Comparison of ENCODE assay signal across 15 mouse cellular contexts in the genomic region with DNA sequence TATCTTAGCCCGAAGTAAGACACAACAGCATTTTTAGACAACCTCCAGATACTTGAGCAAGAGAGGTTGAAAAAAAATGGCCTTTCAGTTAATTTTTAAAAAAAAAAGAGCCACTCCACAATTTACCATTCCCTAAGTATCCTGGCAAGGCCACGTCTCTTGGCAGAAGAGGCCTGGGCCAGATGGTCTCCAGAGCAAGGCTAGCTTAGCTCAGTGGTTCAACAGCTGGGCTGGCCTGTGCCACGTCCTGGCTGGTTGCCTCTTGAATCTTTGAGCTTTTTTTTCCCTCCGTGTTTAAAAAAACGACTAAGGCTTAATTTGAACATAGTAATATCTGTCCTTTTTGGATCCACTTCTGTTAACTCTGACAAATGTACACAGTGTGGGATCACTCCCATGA.
DNase-seq lines count a peak whose midpoint lies in the region; ATAC-seq lines count a peak whose summit lies in the region.
"Had no signal": no experiment of that assay in that cellular context is flagged by ENCODE, and none has a peak within 500 bp of the region (broad histone marks: within the 10 kb centered on the region; RNA-seq: fewer than 3 reads in every experiment).

No protein-coding gene starts in this region.

- intact Hi-C loops in gastrocnemius, postnatal 36 days (cut with DNase I): no loop called here

- H3K4me2 ChIP-seq in forebrain, embryonic 16.5 days (ENCODE audit: low read length): no peak overlapping the region
- H3K4me2 ChIP-seq: liver, embryonic 15.5 days had no signal

- 0 out of 2 replicates have a peak, but pooled peaks have one; percentile 50 for ATAC-seq in forebrain, embryonic 16.5 days
- no peak for ATAC-seq in erythroid progenitor cell, adult 5-6 weeks (replicated peaks; ENCODE audit: low FRiP score, poor library complexity, severe bottlenecking)
- ATAC-seq: activated CD4-positive, CD25-positive, alpha-beta regulatory T cell, adult 4 months; hindbrain, embryonic 16.5 days had no signal

- H3K4me3 ChIP-seq in forebrain, embryonic 16.5 days (replicated peaks; ENCODE audit: low read length): no peak overlapping the region
- H3K4me3 ChIP-seq in forebrain, embryonic 10.5 days: no peak overlapping the region
- H3K4me3 ChIP-seq: layer of hippocampus, adult 2 months; liver, embryonic 15.5 days had no signal

- H3K36me3 ChIP-seq in forebrain, embryonic 16.5 days (ENCODE audit: control insufficient read depth, insufficient read depth): no peaks in the 10 kb centered on the region
- H3K36me3 ChIP-seq in forebrain, embryonic 10.5 days (replicated peaks): no peaks in the 10 kb centered on the region

- no peak overlapping the region for H3K9ac ChIP-seq in forebrain, embryonic 16.5 days (replicated peaks; ENCODE audit: low read depth, low read length)
- H3K9ac ChIP-seq: liver, embryonic 15.5 days had no signal

- no peaks in the 10 kb centered on the region for H3K9me3 ChIP-seq in forebrain, embryonic 16.5 days (ENCODE audit: control insufficient read depth, low read length)
- no peaks in the 10 kb centered on the region for H3K9me3 ChIP-seq in forebrain, embryonic 10.5 days
- H3K9me3 ChIP-seq: liver, embryonic 15.5 days had no signal

- H3K27ac ChIP-seq in forebrain, embryonic 16.5 days (ENCODE audit: low read length): no peak overlapping the region
- H3K27ac ChIP-seq in forebrain, embryonic 10.5 days: no peak overlapping the region
- H3K27ac ChIP-seq: layer of hippocampus, adult 2 months; liver, embryonic 15.5 days had no signal

- H3K4me1 ChIP-seq in forebrain, embryonic 16.5 days (replicated peaks; ENCODE audit: control insufficient read depth, insufficient read depth, low read length): peaks cover 8% of the 10 kb centered on the region
- peaks cover 16% of the 10 kb centered on the region for H3K4me1 ChIP-seq in forebrain, embryonic 10.5 days
- H3K4me1 ChIP-seq: liver, embryonic 15.5 days had no signal

- H3K27me3 ChIP-seq in forebrain, embryonic 16.5 days (replicated peaks; ENCODE audit: control insufficient read depth, insufficient read depth, low read length): no peaks in the 10 kb centered on the region
- no peaks in the 10 kb centered on the region for H3K27me3 ChIP-seq in forebrain, embryonic 10.5 days (ENCODE audit: poor library complexity, severe bottlenecking)
- H3K27me3 ChIP-seq: liver, embryonic 15.5 days had no signal

- DNase-seq in forebrain, embryonic 10.5 days (ENCODE audit: extremely low spot score, low spot score): no peak
- peak; percentile 44 for DNase-seq in ovary, adult 18-20 months (ENCODE audit: low spot score)
- DNase-seq in ovary, postnatal 10 days (ENCODE audit: low spot score): no peak
- DNase-seq in gastrocnemius, postnatal 36 days: peak; percentile 51 to 62
- peak; percentile 66 for DNase-seq in lung, postnatal 36 days
- DNase-seq in thymus, postnatal 10 days (ENCODE audit: low spot score in 2 of 2): no peak
- DNase-seq: cerebellum, adult 8-10 months; spleen, adult 18-20 months; thymus, postnatal 36 days had no signal

- 56% methylated on average over 5 of the region's 5 CpGs for WGBS in forebrain, embryonic 16.5 days
- WGBS in forebrain, embryonic 10.5 days: 91% methylated on average over 5 of the region's 5 CpGs

Comparison
In these comparisons a context has a peak if more than half of its experiments do, and no peak if none do; other contexts are left out.
1. DNase-seq: peak in ovary, adult 18-20 months (single experiment), gastrocnemius, postnatal 36 days (2 of 2) and lung, postnatal 36 days (single experiment); none in forebrain, embryonic 10.5 days (single experiment), ovary, postnatal 10 days (single experiment) and thymus, postnatal 10 days (0 of 2).